Mouse (Mus musculus) hindbrain, embryonic 13.5 days (tissue): ENCODE measurements at regions not wholly inside any gene's neighbourhood (a gene's known extent, or its start where the extent isn't known, plus 50 kb on each side); places are given as distances from the start of the nearest gene placed in this dataset.

ENCODE experiments used
- ATAC-seq: fragments of 200-750 bp; cut with Nextera tagmentation; 2 replicates; pipeline ENCODE4 v1.8.0; 2017; ENCODE audit warnings: moderate TSS enrichment; ENCODE audit not compliant: low FRiP score
- H3K27ac ChIP-seq: fragments of 300-500 bp; sonication (generic); 2 replicates; pipeline ENCODE4 v1.5.1; 2015; ENCODE audit warnings: inconsistent platforms, mild to moderate bottlenecking, moderate library complexity
- H3K27me3 ChIP-seq: fragments of 300-500 bp; sonication (generic); 2 replicates; pipeline ENCODE4 v1.6.1; 2015; ENCODE audit warnings: mild to moderate bottlenecking, inconsistent platforms
- H3K36me3 ChIP-seq: fragments of 300-500 bp; sonication (generic); 2 replicates; pipeline ENCODE4 v1.6.1; 2015; ENCODE audit warnings: mild to moderate bottlenecking, inconsistent platforms
- H3K4me1 ChIP-seq: fragments of 300-500 bp; sonication (generic); replicated peaks from 2 replicates; pipeline ENCODE4 v1.6.1; 2015; ENCODE audit warnings: inconsistent platforms
- H3K4me2 ChIP-seq: fragments of 300-500 bp; sonication (generic); 2 replicates; pipeline ENCODE4 v1.6.1; 2015; ENCODE audit warnings: inconsistent platforms, mild to moderate bottlenecking, moderate library complexity
- H3K4me3 ChIP-seq: fragments of 300-500 bp; sonication (generic); 2 replicates; pipeline ENCODE4 v1.5.1; 2015; ENCODE audit warnings: mild to moderate bottlenecking, inconsistent platforms
- H3K9ac ChIP-seq: fragments of 300-500 bp; sonication (generic); 2 replicates; pipeline ENCODE4 v1.6.1; 2015; ENCODE audit warnings: mild to moderate bottlenecking, inconsistent platforms
- H3K9me3 ChIP-seq: fragments of 300-500 bp; sonication (generic); 2 replicates; pipeline ENCODE4 v1.6.1; 2016; ENCODE audit warnings: inconsistent platforms
- WGBS: fragments of 180-500 bp; shearing (Covaris S2); methylation state at CpG from one replicate; pipeline ENCODE4 v1.1.7; 2015; 5-methylcytosine and 5-hydroxymethylcytosine counted together

DNA sequence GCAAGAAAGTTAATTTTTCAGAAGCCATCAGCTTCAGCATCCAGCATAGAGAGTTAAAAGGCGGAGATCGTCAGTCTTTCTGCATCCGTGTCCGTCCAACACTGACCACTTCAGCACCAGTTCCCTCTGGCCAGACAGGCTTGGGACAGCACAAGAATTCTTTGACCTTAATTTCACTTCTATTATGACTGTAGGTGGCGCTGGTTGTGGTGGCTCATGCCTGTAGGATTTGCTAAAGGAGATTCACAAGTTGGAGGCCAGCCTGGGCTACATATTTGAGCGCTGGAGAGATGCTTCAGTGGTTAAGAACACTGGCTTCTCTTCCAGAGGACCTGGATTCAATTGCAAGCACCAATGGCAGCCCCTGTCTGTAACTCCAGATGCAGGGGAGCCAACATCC, 66.0 kb downstream of the Amer2 start:
- no peak for ATAC-seq
- Histone ChIP-seq H3K4me3 (no peak overlapping the region), H3K36me3 (no peaks in the 10 kb centered on the region), H3K9ac (no peak overlapping the region), H3K4me1 (no peaks in the 10 kb centered on the region), H3K27me3 (no peaks in the 10 kb centered on the region), H3K4me2 (no peak overlapping the region), H3K9me3 (no peaks in the 10 kb centered on the region), H3K27ac (no peak overlapping the region)
- 55% methylated on average over 6 of the region's 6 CpGs for WGBS

DNA sequence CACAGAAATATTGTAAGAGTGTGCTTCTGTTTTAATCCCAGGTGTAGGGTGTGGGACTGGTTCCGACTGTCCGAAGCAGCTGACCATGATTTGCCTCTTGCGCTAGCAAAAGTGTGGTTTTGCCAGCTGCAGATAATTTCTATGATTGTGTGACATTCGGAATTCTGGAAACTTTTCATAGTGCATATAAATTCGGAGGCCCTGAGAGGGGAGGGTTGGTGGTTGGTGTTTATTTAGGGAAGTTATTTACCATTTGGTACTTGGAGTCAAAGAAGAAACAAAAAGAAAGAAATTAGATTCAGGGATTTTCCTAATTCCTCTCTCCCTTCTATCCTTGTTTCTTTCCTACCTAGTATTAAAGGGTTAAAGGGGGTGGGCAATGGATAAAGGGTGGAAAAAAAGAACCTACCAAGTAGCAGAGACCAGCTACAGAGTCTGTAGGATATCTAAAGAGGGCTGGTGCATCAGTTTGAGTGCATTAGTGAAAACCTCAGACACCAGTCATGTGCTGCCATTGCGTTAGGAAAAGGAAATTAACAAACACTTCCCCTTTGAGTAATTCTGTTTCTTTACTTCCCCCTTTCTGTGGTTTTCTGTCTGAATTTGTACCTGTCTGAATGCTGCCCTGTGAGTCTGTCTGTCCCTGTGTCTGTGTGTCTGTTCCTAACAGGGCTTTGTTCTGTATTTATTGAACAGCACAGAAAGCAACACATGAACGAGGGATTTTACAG, 70.9 kb downstream of the Amer2 start:
- Histone ChIP-seq H3K9ac (no peak overlapping the region), H3K36me3 (no peaks in the 10 kb centered on the region), H3K4me2 (no peak overlapping the region), H3K27ac (no peak overlapping the region), H3K9me3 (no peaks in the 10 kb centered on the region), H3K27me3 (no peaks in the 10 kb centered on the region), H3K4me3 (no peak overlapping the region), H3K4me1 (no peaks in the 10 kb centered on the region)
- WGBS, result 83% methylated on average over 7 of the region's 7 CpGs
- no peak for ATAC-seq

DNA sequence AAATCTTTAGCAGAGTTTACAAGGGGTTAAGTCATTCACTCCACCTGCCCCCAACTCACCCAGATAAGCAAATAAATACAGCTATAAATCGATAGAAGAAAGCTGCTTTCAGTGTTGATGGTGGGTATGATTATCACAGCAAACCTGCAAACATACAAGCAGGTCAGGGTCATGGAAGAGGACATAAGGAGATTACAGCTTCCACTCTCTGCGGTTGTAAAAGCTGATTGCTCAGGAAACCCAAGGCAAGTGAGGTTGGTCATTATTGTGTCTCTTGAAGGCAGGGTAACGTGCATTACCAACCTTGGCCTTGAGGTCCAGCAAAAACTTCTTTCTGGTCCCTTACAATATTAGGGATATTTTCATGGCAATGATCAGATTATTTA, 71.5 kb downstream of the Amer2 start:
- Histone ChIP-seq H3K9ac (no peak overlapping the region), H3K9me3 (no peaks in the 10 kb centered on the region), H3K4me3 (no peak overlapping the region), H3K4me2 (no peak overlapping the region), H3K27ac (no peak overlapping the region), H3K27me3 (no peaks in the 10 kb centered on the region), H3K36me3 (no peaks in the 10 kb centered on the region), H3K4me1 (no peaks in the 10 kb centered on the region)
- WGBS, result 75% methylated on average over 3 of the region's 3 CpGs
- ATAC-seq, result no peak

GRCm38 (mm10) chr14:60446037-60446436, 73.0 kb downstream of the Amer2 start:
- H3K9me3 ChIP-seq, result no peaks in the 10 kb centered on the region
- 69% methylated on average over 6 of the region's 6 CpGs for WGBS
- no peak for ATAC-seq

DNA sequence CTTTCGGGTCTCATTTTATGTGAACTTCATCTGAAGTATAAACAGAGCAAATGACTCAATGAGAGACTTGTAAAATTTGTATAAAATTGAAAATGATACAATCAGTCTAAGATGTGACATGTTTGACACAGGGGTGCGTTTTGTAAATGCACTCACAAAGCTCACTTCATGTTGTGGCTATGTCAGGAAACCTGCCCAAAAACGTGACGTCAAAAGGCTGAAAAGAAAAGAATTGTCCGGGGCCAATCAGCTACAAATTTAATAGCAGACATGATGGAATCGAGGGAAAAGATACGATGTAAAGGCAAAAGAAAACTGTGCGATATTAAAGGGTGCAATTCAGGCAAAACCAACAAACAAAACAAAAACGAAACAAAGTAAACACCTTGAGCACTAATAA, 78.2 kb downstream of the Amer2 start:
- no peaks in the 10 kb centered on the region for H3K27me3 ChIP-seq
- no peaks in the 10 kb centered on the region for H3K9me3 ChIP-seq
- H3K36me3 ChIP-seq, result no peaks in the 10 kb centered on the region
- H3K4me1 ChIP-seq, result no peaks in the 10 kb centered on the region
- H3K9ac ChIP-seq, result no peak overlapping the region
- no peak for ATAC-seq
- H3K27ac ChIP-seq, result no peak overlapping the region
- H3K4me3 ChIP-seq, result no peak overlapping the region
- H3K4me2 ChIP-seq, result no peak overlapping the region
- 93% methylated on average over 9 of the region's 9 CpGs for WGBS

More at GRCm38 (mm10) chr14:60446037-60446436, 73.0 kb downstream of the Amer2 start:
- H3K27ac ChIP-seq, result no peak overlapping the region
- H3K4me2 ChIP-seq, result no peak overlapping the region
- no peaks in the 10 kb centered on the region for H3K4me1 ChIP-seq
- H3K36me3 ChIP-seq, result no peaks in the 10 kb centered on the region
- H3K27me3 ChIP-seq, result no peaks in the 10 kb centered on the region
- H3K4me3 ChIP-seq, result no peak overlapping the region
- H3K9ac ChIP-seq, result no peak overlapping the region

DNA sequence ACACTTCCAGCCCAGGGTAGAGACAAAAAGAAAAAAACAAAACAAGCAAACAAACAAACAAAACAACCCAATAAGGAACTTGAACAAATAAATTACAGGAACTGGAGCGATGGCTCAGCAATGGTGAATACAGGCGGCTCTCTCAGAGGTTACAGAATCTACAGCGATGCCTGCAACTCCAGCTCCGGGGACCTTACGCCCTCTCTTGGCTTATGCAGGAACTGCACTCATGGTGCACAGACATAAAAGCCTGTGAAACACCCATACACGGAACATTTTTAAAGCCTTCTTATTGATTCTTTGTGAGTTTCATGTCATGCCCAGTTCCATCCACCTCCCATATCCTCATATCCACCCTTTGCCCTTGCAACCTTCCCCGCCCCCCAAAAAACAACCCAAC, 78.6 kb downstream of the Amer2 start:
- Histone ChIP-seq H3K27ac (no peak overlapping the region), H3K9ac (no peak overlapping the region), H3K4me2 (no peak overlapping the region), H3K9me3 (no peaks in the 10 kb centered on the region), H3K4me1 (no peaks in the 10 kb centered on the region), H3K27me3 (no peaks in the 10 kb centered on the region), H3K36me3 (no peaks in the 10 kb centered on the region), H3K4me3 (no peak overlapping the region)
- WGBS, result 77% methylated on average over 7 of the region's 7 CpGs
- no peak for ATAC-seq

GRCm38 (mm10) chr14:60456767-60457166, 83.7 kb downstream of the Amer2 start:
- Histone ChIP-seq H3K4me2 (no peak overlapping the region), H3K9ac (no peak overlapping the region), H3K27me3 (no peaks in the 10 kb centered on the region), H3K4me3 (no peak overlapping the region), H3K4me1 (no peaks in the 10 kb centered on the region), H3K9me3 (no peaks in the 10 kb centered on the region), H3K36me3 (no peaks in the 10 kb centered on the region), H3K27ac (no peak overlapping the region)
- no peak for ATAC-seq
- WGBS, result 66% methylated on average over 9 of the region's 9 CpGs

- peak overlapping the region; percentile 49; the same call in 1 of the 2 replicates for H3K9ac ChIP-seq
- peak overlapping the region; percentile 76 for H3K4me2 ChIP-seq
- H3K27me3 ChIP-seq, result peaks cover 7% of the 10 kb centered on the region; the same call in 1 of the 2 replicates
- under 1% methylated on average over 38 of the region's 38 CpGs for WGBS
- peak; percentile 96 for ATAC-seq
- no peaks in the 10 kb centered on the region for H3K9me3 ChIP-seq
- peak overlapping the region; percentile 36; the same call in 1 of the 2 replicates for H3K27ac ChIP-seq
- H3K4me1 ChIP-seq, result peaks cover 22% of the 10 kb centered on the region
- peak overlapping the region; percentile 41 for H3K4me3 ChIP-seq
- H3K36me3 ChIP-seq, result no peaks in the 10 kb centered on the region
Observed at GRCm38 (mm10) chr14:60484996-60485888, 112.2 kb downstream of the Amer2 start.

DNA sequence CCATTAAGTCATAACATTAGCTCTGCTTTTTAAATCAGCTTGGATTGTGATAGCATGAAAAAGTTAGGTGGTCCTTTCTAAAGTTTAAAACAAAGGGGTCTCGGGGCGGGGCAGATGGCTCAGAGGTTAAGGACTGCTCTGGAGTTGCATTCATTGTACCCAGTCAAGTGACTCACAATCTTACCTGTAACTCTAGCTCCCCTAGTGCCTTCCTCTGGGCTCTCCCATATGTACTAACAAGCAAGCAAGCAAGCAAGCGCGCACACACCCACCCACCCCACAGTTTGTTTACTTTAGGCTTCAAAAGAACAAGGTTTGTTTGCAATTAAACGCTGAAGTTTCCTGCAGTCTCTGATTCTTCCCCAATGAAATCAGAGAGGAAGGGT, 112.8 kb downstream of the Amer2 start:
- Histone ChIP-seq H3K9ac (0 out of 2 replicates have a peak overlapping the region, but pooled peaks have one; percentile 49), H3K27ac (no peak overlapping the region), H3K4me3 (peak overlapping the region; percentile 41), H3K27me3 (peaks cover 7% of the 10 kb centered on the region; the same call in 1 of the 2 replicates), H3K4me2 (peak overlapping the region; percentile 76), H3K4me1 (peaks cover 22% of the 10 kb centered on the region), H3K36me3 (no peaks in the 10 kb centered on the region), H3K9me3 (no peaks in the 10 kb centered on the region)
- WGBS, result 1% methylated on average over 5 of the region's 5 CpGs
- ATAC-seq, result peak; percentile 86

DNA sequence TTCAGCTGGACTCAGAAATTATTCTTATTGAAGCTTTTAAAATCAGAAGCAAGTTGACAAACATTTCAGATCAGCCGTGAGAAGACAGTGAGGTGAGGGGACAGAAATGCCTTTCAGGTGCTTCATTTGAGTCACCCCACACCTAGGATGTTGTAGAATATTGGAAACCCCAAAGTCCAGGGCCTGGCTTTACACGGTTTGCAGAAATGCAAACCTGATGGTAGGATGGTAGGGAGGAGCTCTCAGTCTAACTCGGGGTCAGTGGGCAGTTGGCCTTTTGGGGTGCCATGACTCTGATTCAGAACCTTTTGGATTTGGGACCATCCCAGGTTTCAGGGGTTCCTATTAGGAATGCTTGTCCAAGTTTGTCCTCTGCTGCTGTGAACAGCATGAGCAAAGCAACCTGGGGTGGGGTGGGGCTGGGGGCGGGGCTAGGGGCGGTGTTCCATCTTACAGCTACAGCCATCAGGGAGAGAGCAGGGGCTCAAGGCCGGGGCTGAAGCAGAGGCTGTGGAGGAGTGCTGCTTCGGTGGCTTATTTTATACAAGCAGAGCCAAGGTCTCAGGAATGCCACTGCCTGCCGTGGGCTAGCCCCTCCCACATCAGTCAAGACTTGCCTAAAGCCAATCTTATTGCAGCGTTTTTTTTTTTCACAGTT, 113.3 kb downstream of the Amer2 start:
- Histone ChIP-seq H3K36me3 (no peaks in the 10 kb centered on the region), H3K4me3 (peak overlapping the region; percentile 41; the same call in 1 of the 2 replicates), H3K4me1 (peaks cover 22% of the 10 kb centered on the region), H3K27me3 (peaks cover 7% of the 10 kb centered on the region; the same call in 1 of the 2 replicates), H3K9ac (no peak overlapping the region), H3K27ac (no peak overlapping the region), H3K4me2 (peak overlapping the region; percentile 76), H3K9me3 (no peaks in the 10 kb centered on the region)
- 4% methylated on average over 9 of the region's 9 CpGs for WGBS
- ATAC-seq, result no peak

DNA sequence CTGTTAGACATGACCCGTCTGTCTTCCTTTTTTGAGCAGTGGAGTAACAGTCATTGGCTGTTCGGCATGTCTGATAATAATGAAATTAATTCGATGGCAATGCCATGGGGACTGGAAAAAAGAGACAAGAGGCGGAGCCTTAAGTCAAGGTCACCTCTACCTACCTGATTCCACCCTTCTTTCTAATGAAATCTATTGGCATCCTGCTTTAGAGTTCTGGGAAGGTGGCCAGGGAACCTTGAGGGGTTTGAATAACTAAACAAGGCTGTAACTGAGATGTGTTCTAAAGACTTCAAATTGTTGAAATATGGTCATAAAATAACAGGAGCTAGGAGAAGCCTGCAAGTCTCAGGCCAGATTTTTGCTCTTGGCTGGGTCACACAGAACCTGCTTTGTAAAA, 116.1 kb downstream of the Amer2 start:
- no peak overlapping the region for H3K9ac ChIP-seq
- H3K4me2 ChIP-seq, result no peak overlapping the region
- H3K4me3 ChIP-seq, result no peak overlapping the region
- no peaks in the 10 kb centered on the region for H3K36me3 ChIP-seq
- H3K27me3 ChIP-seq, result peaks cover 7% of the 10 kb centered on the region; the same call in 1 of the 2 replicates
- WGBS, result 78% methylated on average over 4 of the region's 4 CpGs
- no peak overlapping the region for H3K27ac ChIP-seq
- ATAC-seq, result no peak
- H3K9me3 ChIP-seq, result no peaks in the 10 kb centered on the region
- H3K4me1 ChIP-seq, result peaks cover 22% of the 10 kb centered on the region

DNA sequence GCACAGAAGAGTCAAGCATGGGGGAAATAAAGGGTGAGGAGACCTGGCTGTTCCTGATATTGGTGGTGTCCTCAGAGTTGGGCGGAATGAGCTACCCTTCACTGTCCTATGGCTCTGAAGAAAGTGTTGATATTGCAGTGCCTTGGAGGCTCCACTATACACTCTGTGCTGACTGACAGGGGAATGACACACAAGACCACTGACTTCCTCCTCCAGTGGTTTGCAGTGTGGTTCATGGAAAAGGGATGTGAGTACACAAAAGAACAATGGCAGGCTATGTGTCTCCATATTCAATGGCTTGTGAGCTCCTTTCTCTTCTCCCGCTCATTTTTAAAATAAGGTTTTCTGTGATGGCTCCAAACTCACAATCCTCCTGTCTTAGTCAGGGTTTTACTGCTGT, 117.8 kb downstream of the Amer2 start:
- Histone ChIP-seq H3K4me3 (no peak overlapping the region), H3K27ac (no peak overlapping the region), H3K9ac (no peak overlapping the region), H3K4me1 (peaks cover 9% of the 10 kb centered on the region), H3K4me2 (no peak overlapping the region), H3K27me3 (0 out of 2 replicates have a peak, but pooled peaks cover 3% of the 10 kb centered on the region), H3K9me3 (no peaks in the 10 kb centered on the region), H3K36me3 (no peaks in the 10 kb centered on the region)
- WGBS, result 93% methylated on average over 2 of the region's 2 CpGs
- no peak for ATAC-seq
